Mouse (Mus musculus): ENCODE data around the gene Slc15a4. TPM values are rescaled to one million over a fixed set of nuclear protein-coding genes. Genes with fewer than 3 reads are reported as not detected.

The Slc15a4 gene
- total RNA-seq, 1 experiment from 2014 or later: 32.4 TPM

GRCm38 (mm10) chr5:127624427-127625213, 8.1 kb downstream of the Slc15a4 start:
- ATAC-seq (replicated peaks; ENCODE audit: low read depth, poor library complexity, severe bottlenecking): peak; percentile 79

- ATAC-seq (replicated peaks; ENCODE audit: low read depth, poor library complexity, severe bottlenecking): peak; percentile 64
These were observed 11.6 kb downstream of the Slc15a4 start for GRCm38 (mm10) chr5:127621108-127621507.

GRCm38 (mm10) chr5:127620371-127620770, 12.3 kb downstream of the Slc15a4 start:
- ATAC-seq (replicated peaks; ENCODE audit: low read depth, poor library complexity, severe bottlenecking): no peak

- no peak for ATAC-seq (replicated peaks; ENCODE audit: low read depth, poor library complexity, severe bottlenecking)
These were observed 13.9 kb downstream of the Slc15a4 start for GRCm38 (mm10) chr5:127618834-127619233.

GRCm38 (mm10) chr5:127616884-127617635, 15.6 kb downstream of the Slc15a4 start:
- ATAC-seq (replicated peaks; ENCODE audit: low read depth, poor library complexity, severe bottlenecking): peak; percentile 76

- no peak for ATAC-seq (replicated peaks; ENCODE audit: low read depth, poor library complexity, severe bottlenecking)
These were observed 16.5 kb downstream of the Slc15a4 start for GRCm38 (mm10) chr5:127616151-127616550.

GRCm38 (mm10) chr5:127615459-127615858, 17.2 kb downstream of the Slc15a4 start:
- peak; percentile 46 for ATAC-seq (replicated peaks; ENCODE audit: low read depth, poor library complexity, severe bottlenecking)

GRCm38 (mm10) chr5:127612397-127612796, 20.3 kb downstream of the Slc15a4 start:
- ATAC-seq (replicated peaks; ENCODE audit: low read depth, poor library complexity, severe bottlenecking): no peak

GRCm38 (mm10) chr5:127611881-127612280, 20.8 kb downstream of the Slc15a4 start:
- ATAC-seq (replicated peaks; ENCODE audit: low read depth, poor library complexity, severe bottlenecking): no peak

- peak; percentile 64 for ATAC-seq (replicated peaks; ENCODE audit: low read depth, poor library complexity, severe bottlenecking)
These were observed 21.7 kb downstream of the Slc15a4 start for GRCm38 (mm10) chr5:127610787-127611509.

GRCm38 (mm10) chr5:127609191-127609714, 23.4 kb downstream of the Slc15a4 start:
- no peak for ATAC-seq (replicated peaks; ENCODE audit: low read depth, poor library complexity, severe bottlenecking)

GRCm38 (mm10) chr5:127607507-127607906, 25.2 kb downstream of the Slc15a4 start:
- ATAC-seq (replicated peaks; ENCODE audit: low read depth, poor library complexity, severe bottlenecking): no peak

- ATAC-seq (replicated peaks; ENCODE audit: low read depth, poor library complexity, severe bottlenecking): no peak
These were observed 29.7 kb downstream of the Slc15a4 start for GRCm38 (mm10) chr5:127602996-127603395.

GRCm38 (mm10) chr5:127596862-127597261, 35.8 kb downstream of the Slc15a4 start:
- ATAC-seq (replicated peaks; ENCODE audit: low read depth, poor library complexity, severe bottlenecking): no peak

- no peak for ATAC-seq (replicated peaks; ENCODE audit: low read depth, poor library complexity, severe bottlenecking)
These were observed 37.0 kb downstream of the Slc15a4 start for GRCm38 (mm10) chr5:127595676-127596075.

GRCm38 (mm10) chr5:127592854-127593253, 39.8 kb downstream of the Slc15a4 start:
- ATAC-seq (replicated peaks; ENCODE audit: low read depth, poor library complexity, severe bottlenecking): peak; percentile 71

- no peak for ATAC-seq (replicated peaks; ENCODE audit: low read depth, poor library complexity, severe bottlenecking)
These were observed 40.3 kb downstream of the Slc15a4 start for GRCm38 (mm10) chr5:127592406-127592805.

GRCm38 (mm10) chr5:127587854-127588253, 44.8 kb downstream of the Slc15a4 start:
- 0 out of 2 replicates have a peak, but pooled peaks have one; percentile 46 for ATAC-seq (replicated peaks; ENCODE audit: low read depth, poor library complexity, severe bottlenecking)

GRCm38 (mm10) chr5:127583658-127584057, 49.0 kb downstream of the Slc15a4 start:
- peak; percentile 38; the same call in 1 of the 2 replicates for ATAC-seq (replicated peaks; ENCODE audit: low read depth, poor library complexity, severe bottlenecking)

- ATAC-seq (replicated peaks; ENCODE audit: low read depth, poor library complexity, severe bottlenecking): 0 out of 2 replicates have a peak, but pooled peaks have one; percentile 58
These were observed 55.3 kb downstream of the Slc15a4 start for GRCm38 (mm10) chr5:127577419-127577818.
